Mouse (Mus musculus): ENCODE results near the gene Pld6.

The Pld6 gene

GRCm38 (mm10) chr11:59787199-59787781 is at the start of gene Pld6:
Pld6 (minus strand) TSS chr11:59787645.
- peak; percentile 95 for DNase-seq (ENCODE audit: low read depth, low spot score)

GRCm38 (mm10) chr11:59821625-59822024 is 34.2 kb upstream of the Pld6 start:
- no peak for DNase-seq (ENCODE audit: low read depth, low spot score)

GRCm38 (mm10) chr11:59817916-59818315 is 30.5 kb upstream of the Pld6 start:
- DNase-seq (ENCODE audit: low read depth, low spot score): no peak

DNA sequence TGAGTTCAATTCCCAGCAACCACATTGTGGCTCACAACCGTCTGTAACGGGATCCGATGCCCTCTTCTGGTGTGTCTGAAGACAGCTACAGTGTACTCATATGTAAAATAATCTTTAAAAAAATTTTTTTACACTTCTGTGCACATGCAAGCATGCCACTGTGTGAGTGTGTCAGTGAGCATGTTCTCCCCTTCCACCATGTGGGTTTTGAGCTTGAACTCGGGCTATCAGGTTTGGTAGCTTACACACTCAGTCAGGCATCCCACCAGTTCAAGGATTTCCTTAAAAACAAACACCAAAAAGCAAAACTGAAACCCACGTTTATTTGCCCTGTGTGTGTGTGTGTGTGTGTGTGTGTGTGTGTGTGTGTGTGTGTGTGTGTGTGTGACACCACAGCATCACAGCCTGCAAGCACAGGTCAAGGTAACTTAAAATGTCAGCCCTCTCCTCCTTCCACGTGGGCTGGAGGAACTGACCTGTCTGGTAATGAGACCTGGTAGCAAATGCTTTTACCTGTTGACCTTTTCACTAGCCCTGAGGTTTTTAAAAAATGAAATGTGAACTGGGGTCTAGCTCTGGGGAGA is 28.1 kb upstream of the Pld6 start:
- no peak for DNase-seq (ENCODE audit: low read depth, low spot score)

- DNase-seq (ENCODE audit: low read depth, low spot score): no peak
Measured at GRCm38 (mm10) chr11:59814936-59815335, 27.5 kb upstream of the Pld6 start.

DNA sequence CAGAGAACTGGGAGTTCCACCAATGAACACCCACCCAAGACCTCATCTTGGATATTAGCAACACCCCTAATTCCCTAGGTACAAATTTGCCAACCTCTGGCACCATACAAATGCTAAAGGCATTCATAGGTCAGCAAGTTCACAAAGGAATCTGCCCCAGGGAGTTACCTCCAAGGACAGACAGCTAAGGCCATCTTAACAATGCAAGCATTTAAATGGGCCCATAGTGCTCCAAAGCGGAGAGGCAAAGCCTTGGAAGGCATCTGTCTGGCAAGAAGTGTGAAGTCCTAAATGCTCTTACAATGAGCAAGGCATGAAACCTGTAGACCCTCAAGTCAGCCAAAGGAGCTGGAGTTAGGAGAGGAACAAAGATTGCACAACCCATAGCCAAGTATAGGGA is 26.9 kb upstream of the Pld6 start:
- DNase-seq (ENCODE audit: low read depth, low spot score): peak; percentile 90

GRCm38 (mm10) chr11:59813276-59813675 is 25.8 kb upstream of the Pld6 start:
- peak; percentile 37 for DNase-seq (ENCODE audit: low read depth, low spot score)

- DNase-seq (ENCODE audit: low read depth, low spot score): no peak
Measured at GRCm38 (mm10) chr11:59811211-59811610, 23.8 kb upstream of the Pld6 start.

DNA sequence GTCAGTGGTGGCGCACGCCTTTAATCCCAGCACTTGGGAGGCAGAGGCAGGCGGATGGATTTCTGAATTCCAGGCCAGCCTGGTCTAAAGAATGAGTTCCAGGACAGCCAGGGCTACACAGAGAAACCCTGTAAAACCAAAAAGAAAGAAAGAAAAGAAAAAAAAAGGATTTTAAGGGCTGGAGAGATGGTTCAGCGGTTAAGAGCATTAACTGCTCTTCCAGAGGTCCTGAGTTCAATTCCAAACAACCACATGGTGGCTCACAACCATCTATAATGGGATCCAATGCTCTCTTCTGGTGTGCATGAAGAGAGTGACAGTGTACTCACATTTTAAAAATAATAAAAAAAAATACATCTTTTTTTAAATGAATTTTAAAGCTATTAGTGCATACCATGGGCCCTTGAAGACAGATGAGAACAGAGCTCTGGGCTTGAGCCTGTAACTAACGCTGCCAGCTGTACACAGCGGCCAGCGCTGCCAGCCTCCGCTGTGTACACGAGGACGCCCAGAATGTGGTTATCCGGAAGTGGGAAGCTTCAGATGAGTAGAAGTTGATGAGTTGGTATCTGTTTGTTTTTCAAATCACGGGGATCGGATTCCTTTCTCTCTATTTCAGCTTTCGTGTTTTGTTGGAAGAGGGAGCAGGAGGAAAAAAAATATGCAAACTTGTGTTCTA is 23.2 kb upstream of the Pld6 start:
- no peak for DNase-seq (ENCODE audit: low read depth, low spot score)

GRCm38 (mm10) chr11:59809670-59810474 is 22.4 kb upstream of the Pld6 start, which contains the start of gene Flcn:
Flcn (minus strand) TSS chr11:59810016.
- DNase-seq (ENCODE audit: low read depth, low spot score): peak; percentile 93

GRCm38 (mm10) chr11:59809071-59809669 is 21.7 kb upstream of the Pld6 start:
- peak; percentile 50 for DNase-seq (ENCODE audit: low read depth, low spot score)

GRCm38 (mm10) chr11:59808170-59808960 is 20.9 kb upstream of the Pld6 start:
- no peak for DNase-seq (ENCODE audit: low read depth, low spot score)

DNA sequence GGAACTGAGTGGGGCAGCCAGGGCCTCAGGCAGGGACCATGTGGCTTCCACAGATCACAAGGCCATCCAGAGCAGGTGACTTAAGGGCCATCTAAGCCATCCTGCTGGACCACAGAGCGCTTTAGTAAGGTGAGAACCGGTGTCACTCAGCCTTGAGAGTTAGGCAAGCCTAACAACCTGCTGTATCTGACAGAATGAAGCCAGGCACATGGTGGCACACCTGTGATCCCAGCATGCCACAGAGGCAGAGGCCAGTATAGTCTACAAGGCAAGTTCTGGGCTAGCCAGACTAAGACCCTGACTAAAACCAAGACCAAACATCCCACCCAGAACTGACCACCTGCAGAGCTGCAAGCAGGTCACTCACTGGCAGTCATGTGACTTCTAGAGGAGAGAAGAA is 18.2 kb upstream of the Pld6 start:
- no peak for DNase-seq (ENCODE audit: low read depth, low spot score)

DNA sequence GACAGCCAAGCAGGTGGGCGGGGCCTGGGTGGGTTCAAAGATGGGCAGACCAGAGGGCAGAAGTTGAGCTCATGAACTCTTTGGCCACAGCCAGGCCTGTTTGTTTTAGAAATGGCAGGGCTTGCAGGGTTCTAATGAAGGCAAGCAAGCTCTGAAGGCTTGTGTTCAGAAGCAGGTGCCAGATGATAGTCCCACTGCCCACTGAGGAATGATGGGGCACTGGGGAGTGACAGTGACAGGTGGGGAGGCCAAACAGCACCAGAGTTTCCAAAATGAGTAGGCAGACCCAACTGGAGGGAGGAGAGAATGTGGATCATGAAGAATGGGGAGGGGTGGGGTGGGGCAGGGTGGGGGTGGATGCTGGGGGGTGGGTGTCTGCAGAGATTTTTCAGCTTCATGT is 17.8 kb upstream of the Pld6 start:
- no peak for DNase-seq (ENCODE audit: low read depth, low spot score)

GRCm38 (mm10) chr11:59804409-59805110 is 17.1 kb upstream of the Pld6 start:
- no peak for DNase-seq (ENCODE audit: low read depth, low spot score)

DNA sequence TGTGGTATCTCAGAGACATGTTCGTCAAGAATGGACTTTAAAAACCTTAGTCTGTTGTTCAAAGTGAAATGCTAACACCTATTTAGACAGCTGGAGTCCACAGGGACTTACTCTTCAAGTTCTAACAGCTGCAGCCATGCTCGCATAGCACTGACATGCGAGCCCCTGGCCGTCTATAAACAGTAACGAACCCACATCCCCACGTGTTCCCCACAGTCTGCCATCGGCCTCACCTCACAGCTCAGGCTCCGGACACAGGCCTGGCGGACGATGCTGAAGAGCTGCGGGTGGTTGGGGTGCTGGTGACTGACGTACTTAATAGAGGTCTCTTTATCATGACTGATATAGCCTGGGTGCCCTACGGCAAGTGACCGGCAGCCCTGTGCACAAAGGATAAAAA is 16.1 kb upstream of the Pld6 start:
- DNase-seq (ENCODE audit: low read depth, low spot score): no peak

DNA sequence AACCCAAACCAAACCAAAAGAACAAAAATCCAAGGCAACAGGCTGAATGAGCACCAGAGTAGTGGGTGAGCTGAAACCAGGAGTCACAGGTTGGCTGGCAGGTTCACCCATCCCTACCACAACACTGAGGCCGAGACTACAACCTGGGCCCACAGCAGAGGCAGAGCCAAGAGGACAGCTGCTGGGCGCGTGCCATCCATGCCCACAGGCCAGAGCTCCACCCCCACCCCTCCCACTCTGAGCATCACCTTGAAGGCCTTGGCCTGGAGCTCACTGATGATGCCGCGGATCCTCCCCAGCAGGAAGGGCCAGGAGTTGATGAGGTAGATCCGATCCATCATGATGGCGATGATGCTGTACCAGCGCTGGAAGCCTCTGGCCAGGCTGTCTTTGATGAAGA is 14.4 kb upstream of the Pld6 start:
- no peak for DNase-seq (ENCODE audit: low read depth, low spot score)

DNA sequence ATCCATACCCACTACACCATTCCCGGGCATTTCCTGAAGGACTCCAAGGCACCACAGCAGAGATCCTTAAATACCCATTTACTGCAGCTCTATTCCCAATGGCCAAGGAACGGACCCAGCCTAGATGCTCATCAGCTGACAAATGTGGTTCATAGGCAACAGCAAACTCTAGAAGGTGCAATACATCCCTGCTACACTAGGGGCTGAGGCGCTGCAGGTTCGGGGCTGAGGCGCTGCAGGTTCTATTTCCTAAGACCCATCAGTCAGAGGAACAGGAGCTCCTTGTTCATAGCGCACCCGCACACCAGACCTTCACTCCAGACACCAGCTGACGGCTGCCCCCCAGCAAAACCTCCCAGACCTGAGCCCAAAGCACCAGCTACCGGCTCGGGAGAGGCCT is 13.0 kb upstream of the Pld6 start:
- peak; percentile 75 for DNase-seq (ENCODE audit: low read depth, low spot score)

DNA sequence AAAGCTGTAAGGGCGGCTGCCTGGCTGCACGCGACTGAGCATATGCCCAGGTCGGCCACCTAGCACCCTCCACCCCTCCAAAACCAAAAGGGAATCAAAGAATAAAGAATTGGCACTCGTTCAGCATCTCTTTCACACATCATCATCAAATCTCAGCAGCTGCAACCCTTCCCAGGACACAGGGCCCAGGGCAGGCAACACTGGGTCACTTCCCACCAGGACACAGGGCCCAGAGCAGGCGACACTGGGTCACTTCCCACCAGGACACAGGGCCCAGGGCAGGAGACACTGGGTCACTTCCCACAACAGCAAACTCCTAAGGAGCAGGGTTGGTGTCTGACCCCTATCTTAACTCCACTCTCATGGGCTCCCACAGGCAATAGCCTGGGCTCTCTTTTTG is 5.9 kb upstream of the Pld6 start:
- no peak for DNase-seq (ENCODE audit: low read depth, low spot score)

GRCm38 (mm10) chr11:59789311-59789710 is 1.9 kb upstream of the Pld6 start:
- DNase-seq (ENCODE audit: low read depth, low spot score): no peak
